Mouse (Mus musculus) embryonic fibroblast, embryonic 13.5 days (primary cell): ENCODE measurements at regions not wholly inside any gene's neighbourhood (a gene's known extent, or its start where the extent isn't known, plus 50 kb on each side); places are given as distances from the start of the nearest gene placed in this dataset.

Experiments
- CTCF ChIP-seq: IDR thresholded peaks from 2 replicates; pipeline ENCODE4 v1.5.1; 2011; ENCODE audit warnings: mild to moderate bottlenecking, control low read depth, low read length, moderate library complexity, borderline replicate concordance; ENCODE audit not compliant: insufficient read depth
- POLR2A ChIP-seq: IDR thresholded peaks from 2 replicates; pipeline ENCODE4 v1.6.1; 2011; ENCODE audit warnings: low read depth, mild to moderate bottlenecking, control low read depth, low read length, moderate library complexity

GRCm38 (mm10) chr2:46530686-46531085 lies 1413.5 kb upstream of the Zeb2 start:
- TF ChIP-seq CTCF (no peak), POLR2A (no peak)
